Mouse (Mus musculus) gastrocnemius, postnatal 36 days (tissue): Measurements from ENCODE around the gene Hsd17b12. TPM values are rescaled to one million over a fixed set of nuclear protein-coding genes. Genes with fewer than 3 reads are reported as not detected.

Experiments
- DNase-seq, 2 experiments: peaks; one replicate each; pipeline ENCODE4 v3.0.0; 2022
- intact Hi-C: fragments of 180-260 bp; cut with DNase I; formaldehyde crosslinking; loops from one replicate; pipeline ENCODE4 v1.15.1; 2025
- microRNA-seq, 2 experiments: library from miRNA; unstranded; fragments of <30 nt; microRNA quantifications; one replicate each; pipeline ENCODE4 v1.2.0; 2021
- total RNA-seq, 2 experiments: library from RNA; stranded (reverse); gene quantifications; 2 replicates each; pipeline ENCODE4 v1.2.3; 2021

Gene Hsd17b12
- total RNA-seq, 2 experiments from 2014 or later: 6.6 TPM

- no peak for DNase-seq
- intact Hi-C loops: no loop called here
These were observed 127.2 kb downstream of the Hsd17b12 start for GRCm38 (mm10) chr2:94030602-94031001.

GRCm38 (mm10) chr2:94024637-94025036 is 133.1 kb downstream of the Hsd17b12 start:
- intact Hi-C loops: no loop called here
- no peak for DNase-seq

- intact Hi-C loops: no loop called here
- peak; percentile 86 to 95 for DNase-seq
These were observed 147.2 kb downstream of the Hsd17b12 start, which contains the start of gene Alkbh3 for GRCm38 (mm10) chr2:94010335-94011291. Alkbh3 (minus strand) TSS chr2:94010807.

GRCm38 (mm10) chr2:94002331-94002730 is 155.4 kb downstream of the Hsd17b12 start:
- intact Hi-C loops: no loop called here
- DNase-seq: peak; percentile 66 to 81

- no peak for DNase-seq
- intact Hi-C loops: loop anchor here (1.0 kb wide), 1 partner anchor 130 kb away; no protein-coding TSS in a partner anchor
These were observed 155.8 kb downstream of the Hsd17b12 start for GRCm38 (mm10) chr2:94001918-94002317.

GRCm38 (mm10) chr2:94001411-94001810 is 156.4 kb downstream of the Hsd17b12 start:
- intact Hi-C loops: loop anchor here (1.0 kb wide), 1 partner anchor 129 kb away; no protein-coding TSS in a partner anchor
- no peak for DNase-seq

GRCm38 (mm10) chr2:93996254-93996653 is 161.5 kb downstream of the Hsd17b12 start, which contains the start of gene Gm27027:
Gm27027 (minus strand) TSS chr2:93996354.
- DNase-seq: no peak
- intact Hi-C loops: no loop called here

- intact Hi-C loops: no loop called here
- DNase-seq: no peak
These were observed 165.0 kb downstream of the Hsd17b12 start for GRCm38 (mm10) chr2:93992810-93993209.

GRCm38 (mm10) chr2:93992259-93992658 is 165.5 kb downstream of the Hsd17b12 start:
- DNase-seq: no peak
- intact Hi-C loops: no loop called here

GRCm38 (mm10) chr2:93991336-93991735 is 166.4 kb downstream of the Hsd17b12 start:
- intact Hi-C loops: no loop called here
- DNase-seq: no peak

- intact Hi-C loops: no loop called here
These were observed 169.3 kb downstream of the Hsd17b12 start for GRCm38 (mm10) chr2:93988440-93988839.

More at GRCm38 (mm10) chr2:93988440-93988839, 169.3 kb downstream of the Hsd17b12 start:
- DNase-seq: no peak

Small RNA genes lying within 50 kb of the gene (microRNA-seq; reads per million reads assigned to microRNA genes)
- gene Gm23630: 0 reads per million in 2 experiments

Other genes starting within 250 kb of the Hsd17b12 start
- gene Gm13889, start 200.8 kb downstream of the Hsd17b12 start, total RNA-seq: 1 to 10 TPM; 6.1 to 7.6 TPM
- gene Gm27027, start 161.6 kb downstream of the Hsd17b12 start, total RNA-seq: under 1 TPM in 1 of 2 experiments, not detected in 1; 0.86 TPM
- gene Alkbh3, start 147.2 kb downstream of the Hsd17b12 start, total RNA-seq: 10 to 100 TPM; 52.0 to 58.1 TPM
- gene Ttc17, start 248.7 kb upstream of the Hsd17b12 start, total RNA-seq: 10 to 100 TPM; 17.7 to 20.1 TPM